Mouse (Mus musculus): ENCODE results near the gene Rab40c. TPM values are rescaled to one million over a fixed set of nuclear protein-coding genes. Genes with fewer than 3 reads are reported as not detected.

Rab40c gene
- total and polyA plus RNA-seq, 2 experiments from 2014 or later = 38.9 to 42.1 TPM

DNA sequence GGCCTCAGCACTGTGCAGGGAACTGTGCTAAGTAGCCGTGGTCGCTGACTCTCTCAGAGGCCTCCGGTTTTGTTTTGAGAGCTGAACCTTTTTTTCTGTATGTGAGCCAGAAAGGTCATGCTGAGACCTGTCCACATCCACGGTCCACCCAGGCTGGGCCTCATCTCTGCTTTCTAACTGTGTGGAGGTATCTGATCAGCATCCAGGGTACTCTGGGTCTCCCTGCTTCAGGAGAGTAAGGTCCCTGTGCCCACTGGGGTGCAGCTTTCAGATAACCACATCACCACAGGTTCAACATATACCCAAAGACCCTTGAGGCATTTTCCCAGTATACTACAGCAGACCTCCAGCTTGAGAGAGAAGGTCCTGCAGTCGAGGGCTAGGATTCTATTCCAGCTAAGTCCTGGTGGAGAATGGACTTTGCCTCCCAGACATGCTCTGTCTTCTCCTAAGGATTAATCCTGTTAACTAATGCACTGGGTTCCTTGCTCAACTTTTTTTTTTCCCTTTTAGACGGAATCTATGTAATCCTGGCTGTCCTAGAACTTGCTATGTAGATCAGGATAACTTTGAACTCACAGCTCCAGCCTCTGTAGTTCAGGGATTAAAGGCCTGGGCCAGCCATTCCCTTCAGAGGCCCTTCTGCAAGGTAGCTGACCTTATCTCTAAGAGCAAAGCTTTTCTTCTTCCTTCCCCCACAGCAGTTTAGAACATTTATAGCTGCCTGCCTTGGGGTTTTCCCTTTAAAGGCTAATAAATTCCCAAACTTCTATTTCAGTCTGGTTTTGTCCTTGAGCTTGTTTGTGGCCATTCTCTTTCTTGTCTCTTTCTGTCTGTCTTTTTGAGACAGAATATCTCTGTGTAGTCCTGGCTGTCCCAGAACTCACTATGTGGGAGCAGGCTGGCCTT lies 57.6 kb downstream of the Rab40c start:
- Histone ChIP-seq H3K4me1 (ENCODE audit: insufficient read depth, low read length) (peaks cover 7% of the 10 kb centered on the region; the same call in 1 of the 2 replicates), H3K27me3 (ENCODE audit: insufficient read depth, low read length) (no peaks in the 10 kb centered on the region), H3K4me2 (ENCODE audit: low read depth, low read length, poor library complexity, severe bottlenecking) (peak overlapping the region; percentile 89), H3K4me3 (ENCODE audit: low read depth, low read length) (peak overlapping the region; percentile 61), H3K36me3 (ENCODE audit: insufficient read depth, low read length) (peaks cover 9% of the 10 kb centered on the region; the same call in 1 of the 2 replicates), H3K27ac (ENCODE audit: low read depth, low read length) (peak overlapping the region; percentile 85), H3K9ac (replicated peaks; ENCODE audit: low read length, poor library complexity, severe bottlenecking) (peak overlapping the region; percentile 76), H3K9me3 (ENCODE audit: low read length) (no peaks in the 10 kb centered on the region)
- WGBS = 7% methylated on average over 6 of the region's 6 CpGs
- no peak for TF ChIP-seq CTCF (IDR thresholded peaks at IDR 0.05)
- DNase-seq (ENCODE audit: low spot score) = no peak
- ATAC-seq (ENCODE audit: low FRiP score) = peak; percentile 18

- Histone ChIP-seq H3K27me3 (ENCODE audit: insufficient read depth, low read length) (no peaks in the 10 kb centered on the region), H3K9ac (replicated peaks; ENCODE audit: low read length, poor library complexity, severe bottlenecking) (peak within 1 kb of the TSS; percentile 76), H3K4me1 (ENCODE audit: insufficient read depth, low read length) (peaks cover 7% of the 10 kb centered on the region; the same call in 1 of the 2 replicates), H3K4me3 (ENCODE audit: low read depth, low read length) (peak within 1 kb of the TSS; percentile 61), H3K36me3 (ENCODE audit: insufficient read depth, low read length) (peaks cover 9% of the 10 kb centered on the region; the same call in 1 of the 2 replicates), H3K27ac (ENCODE audit: low read depth, low read length) (peak within 1 kb of the TSS; percentile 85), H3K9me3 (ENCODE audit: low read length) (no peaks in the 10 kb centered on the region), H3K4me2 (ENCODE audit: low read depth, low read length, poor library complexity, severe bottlenecking) (peak within 1 kb of the TSS; percentile 89)
- TF ChIP-seq CTCF (IDR thresholded peaks at IDR 0.05) = peak; percentile 45
- ATAC-seq (ENCODE audit: low FRiP score) (peak; percentile 93), DNase-seq (ENCODE audit: low spot score) (peak; percentile 98)
- 3% methylated on average over 65 of the region's 65 CpGs for WGBS
Observed at GRCm38 (mm10) chr17:25860832-25861703, 58.5 kb downstream of the Rab40c start, which contains the start of gene Wdr90. TSS of gene Wdr90 (minus strand) at chr17:25861501.

- Histone ChIP-seq H3K36me3 (ENCODE audit: insufficient read depth, low read length) (peaks cover 9% of the 10 kb centered on the region), H3K4me2 (ENCODE audit: low read depth, low read length, poor library complexity, severe bottlenecking) (peak overlapping the region; percentile 89; the same call in 1 of the 2 replicates), H3K27me3 (ENCODE audit: insufficient read depth, low read length) (no peaks in the 10 kb centered on the region), H3K9ac (replicated peaks; ENCODE audit: low read length, poor library complexity, severe bottlenecking) (no peak overlapping the region), H3K4me1 (ENCODE audit: insufficient read depth, low read length) (peaks cover 7% of the 10 kb centered on the region; the same call in 1 of the 2 replicates), H3K9me3 (ENCODE audit: low read length) (no peaks in the 10 kb centered on the region), H3K27ac (ENCODE audit: low read depth, low read length) (no peak overlapping the region), H3K4me3 (ENCODE audit: low read depth, low read length) (no peak overlapping the region)
- ATAC-seq (ENCODE audit: low FRiP score) = no peak
- DNase-seq (ENCODE audit: low spot score) = no peak
- 93% methylated on average over 6 of the region's 6 CpGs for WGBS
- TF ChIP-seq CTCF (IDR thresholded peaks at IDR 0.05) = no peak
Observed at GRCm38 (mm10) chr17:25860229-25860628, 59.3 kb downstream of the Rab40c start.

- H3K9me3 ChIP-seq (ENCODE audit: low read length) = no peaks in the 10 kb centered on the region
- peak within 1 kb of the TSS; percentile 80 for H3K27ac ChIP-seq (ENCODE audit: low read depth, low read length)
- peak; percentile 91 for TF ChIP-seq CTCF (IDR thresholded peaks at IDR 0.05)
- H3K4me2 ChIP-seq (ENCODE audit: low read depth, low read length, poor library complexity, severe bottlenecking) = peak within 1 kb of the TSS; percentile 64
- peaks cover 9% of the 10 kb centered on the region for H3K4me1 ChIP-seq (ENCODE audit: insufficient read depth, low read length)
- DNase-seq (ENCODE audit: low spot score) (peak; percentile 96), ATAC-seq (ENCODE audit: low FRiP score) (peak; percentile 93)
- H3K27me3 ChIP-seq (ENCODE audit: insufficient read depth, low read length) = no peaks in the 10 kb centered on the region
- WGBS = 1% methylated on average over 21 of the region's 21 CpGs
- peaks cover 46% of the 10 kb centered on the region for H3K36me3 ChIP-seq (ENCODE audit: insufficient read depth, low read length)
- peak within 1 kb of the TSS; percentile 79 for H3K4me3 ChIP-seq (ENCODE audit: low read depth, low read length)
- peak within 1 kb of the TSS; percentile 73 for H3K9ac ChIP-seq (replicated peaks; ENCODE audit: low read length, poor library complexity, severe bottlenecking)
Observed at GRCm38 (mm10) chr17:25844396-25844901, 75.1 kb downstream of the Rab40c start, which contains the start of gene Rhot2. TSS of gene Rhot2 (minus strand) at chr17:25844851.

DNA sequence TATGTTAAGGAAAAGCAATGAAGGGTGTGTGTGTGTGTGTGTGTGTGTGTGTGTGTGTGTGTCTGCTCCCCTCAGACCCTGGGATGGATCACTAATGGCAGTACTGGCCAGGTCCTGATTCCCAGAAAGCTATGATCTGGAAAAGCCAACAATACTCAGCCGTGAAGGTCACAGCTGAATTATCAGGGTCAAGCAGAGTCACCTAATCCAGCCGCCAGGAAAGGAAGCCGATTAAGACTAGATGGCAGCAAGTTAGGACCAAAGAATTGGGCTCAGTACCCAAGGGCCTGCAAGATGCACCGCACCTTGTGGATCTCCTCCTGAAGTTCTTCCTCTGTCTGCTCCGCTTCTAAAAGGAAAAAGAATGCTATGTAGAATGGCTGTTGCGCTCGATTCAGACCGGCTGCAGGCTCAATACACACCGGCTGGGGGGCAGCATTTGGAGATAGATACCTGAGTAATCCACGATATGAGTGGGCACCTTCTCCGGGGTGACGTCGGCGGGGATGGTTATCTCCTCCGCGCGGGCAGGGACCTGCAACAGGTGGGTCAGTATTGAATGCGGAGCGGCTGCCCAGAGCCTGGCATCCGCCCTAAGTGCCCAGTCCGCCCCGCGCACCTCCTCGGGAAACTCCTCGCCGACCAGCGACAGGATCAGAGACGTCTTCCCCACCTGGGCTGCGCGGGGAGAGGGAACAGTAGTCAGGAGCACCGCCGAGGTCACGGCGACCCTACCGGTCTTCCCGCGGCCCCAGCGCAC lies 75.7 kb downstream of the Rab40c start:
- Histone ChIP-seq H3K36me3 (ENCODE audit: insufficient read depth, low read length) (peaks cover 47% of the 10 kb centered on the region), H3K4me3 (ENCODE audit: low read depth, low read length) (peak overlapping the region; percentile 79), H3K4me1 (ENCODE audit: insufficient read depth, low read length) (peaks cover 9% of the 10 kb centered on the region), H3K27me3 (ENCODE audit: insufficient read depth, low read length) (no peaks in the 10 kb centered on the region), H3K4me2 (ENCODE audit: low read depth, low read length, poor library complexity, severe bottlenecking) (peak overlapping the region; percentile 64), H3K9ac (replicated peaks; ENCODE audit: low read length, poor library complexity, severe bottlenecking) (peak overlapping the region; percentile 73), H3K27ac (ENCODE audit: low read depth, low read length) (peak overlapping the region; percentile 80), H3K9me3 (ENCODE audit: low read length) (no peaks in the 10 kb centered on the region)
- ATAC-seq (ENCODE audit: low FRiP score) = peak; percentile 14
- DNase-seq (ENCODE audit: low spot score) = no peak
- TF ChIP-seq CTCF (IDR thresholded peaks at IDR 0.05) = 0 out of 2 replicates have a peak, but pooled peaks have one; percentile 5
- WGBS = 2% methylated on average over 34 of the region's 38 CpGs

Data from midbrain, postnatal 0 days (tissue).